Mouse (Mus musculus) midbrain, embryonic 11.5 days (tissue): ENCODE data around the gene Zbtb4. TPM values are rescaled to one million over a fixed set of nuclear protein-coding genes. Genes with fewer than 3 reads are reported as not detected.

Source experiments
- ATAC-seq: fragments of 200-750 bp; cut with Nextera tagmentation; 2 replicates; pipeline ENCODE4 v1.8.0; 2017; ENCODE audit warnings: moderate TSS enrichment, moderate library complexity; ENCODE audit not compliant: low FRiP score
- DNase-seq: peaks from one replicate; pipeline ENCODE4 v3.0.0; 2015; ENCODE audit warnings: low spot score; ENCODE audit errors: missing footprints
- H3K27ac ChIP-seq: fragments of 300-500 bp; sonication (generic); 2 replicates; pipeline ENCODE4 v1.5.1; 2014; ENCODE audit warnings: low read depth, low read length
- H3K27me3 ChIP-seq: fragments of 300-500 bp; sonication (generic); 2 replicates; pipeline ENCODE4 v1.6.1; 2014; ENCODE audit warnings: mild to moderate bottlenecking, low read length, moderate library complexity, mixed read lengths; ENCODE audit not compliant: control insufficient read depth, insufficient read depth
- H3K36me3 ChIP-seq: fragments of 300-500 bp; sonication (generic); 2 replicates; pipeline ENCODE4 v1.6.1; 2014; ENCODE audit warnings: mild to moderate bottlenecking, low read length, moderate library complexity, mixed read lengths; ENCODE audit not compliant: control insufficient read depth, insufficient read depth
- H3K4me1 ChIP-seq: fragments of 300-500 bp; sonication (generic); 2 replicates; pipeline ENCODE4 v1.6.1; 2014; ENCODE audit warnings: low read length; ENCODE audit not compliant: control insufficient read depth, insufficient read depth
- H3K4me2 ChIP-seq: fragments of 300-500 bp; sonication (generic); 2 replicates; pipeline ENCODE4 v1.6.1; 2014; ENCODE audit warnings: mild to moderate bottlenecking, moderate library complexity
- H3K4me3 ChIP-seq: fragments of 300-500 bp; sonication (generic); 2 replicates; pipeline ENCODE4 v1.5.1; 2014; ENCODE audit warnings: low read depth, low read length
- H3K9ac ChIP-seq: fragments of 300-500 bp; sonication (generic); 2 replicates; pipeline ENCODE4 v1.6.1; 2014; ENCODE audit warnings: low read length
- H3K9me3 ChIP-seq: fragments of 300-500 bp; sonication (generic); 2 replicates; pipeline ENCODE4 v1.6.1; 2016; ENCODE audit warnings: low read length; ENCODE audit not compliant: control insufficient read depth
- WGBS: fragments of 180-500 bp; shearing (Covaris S2); extraction: QIAGEN DNeasy Blood & Tissue Kit; methylation state at CpG from one replicate; pipeline ENCODE4 v1.1.7; 2014; 5-methylcytosine and 5-hydroxymethylcytosine counted together
- polyA plus RNA-seq: library from polyadenylated mRNA; unstranded; fragments of >200 nt; fragmentation: Nextera tagmentation; extraction: Ambion mirVana; gene quantifications from 2 replicates; pipeline ENCODE4 v1.2.1, GENCODE M21; 2014

Zbtb4 gene
- 0.90 and 0.91 TPM in 2 replicates for polyA plus RNA-seq

GRCm38 (mm10) chr11:69765221-69766125 is at the start of gene Zbtb4:
Gene Zbtb4, plus strand, starts transcription at chr11:69765912.
- Histone ChIP-seq H3K27ac (peak within 1 kb of the TSS; percentile 35; the same call in 1 of the 2 replicates), H3K4me1 (peaks cover 9% of the 10 kb centered on the region), H3K27me3 (no peaks in the 10 kb centered on the region), H3K36me3 (no peaks in the 10 kb centered on the region), H3K9me3 (no peaks in the 10 kb centered on the region), H3K4me2 (peak within 1 kb of the TSS; percentile 85), H3K4me3 (peak within 1 kb of the TSS; percentile 75), H3K9ac (peak within 1 kb of the TSS; percentile 89)
- WGBS: 31% methylated on average over 31 of the region's 55 CpGs
- ATAC-seq (peak; percentile 79), DNase-seq (peak; percentile 89)

DNA sequence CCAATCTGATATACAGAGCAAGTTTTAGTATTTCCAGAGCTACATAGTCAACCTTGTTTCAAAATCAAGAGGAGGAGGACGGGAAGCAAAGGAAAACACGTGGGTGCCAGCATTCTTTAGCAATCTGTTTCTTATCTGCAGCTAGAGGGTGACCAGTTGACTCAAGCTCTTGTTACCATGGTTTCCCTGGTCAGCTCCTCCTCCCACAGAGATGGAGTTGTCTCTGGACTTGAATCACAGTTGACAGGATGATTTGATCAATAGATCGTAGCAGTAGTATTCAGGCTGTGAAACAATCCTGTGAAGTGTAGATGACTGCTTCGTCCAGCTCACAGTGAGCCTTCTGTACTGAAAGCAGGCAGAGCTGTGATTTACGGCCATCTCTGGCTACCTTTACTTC is 49.8 kb upstream of the Zbtb4 start:
- no peaks in the 10 kb centered on the region for H3K4me1 ChIP-seq
- no peaks in the 10 kb centered on the region for H3K36me3 ChIP-seq
- WGBS: 35% methylated on average over 5 of the region's 5 CpGs
- no peak overlapping the region for H3K27ac ChIP-seq
- no peaks in the 10 kb centered on the region for H3K27me3 ChIP-seq
- no peak overlapping the region for H3K9ac ChIP-seq
- H3K9me3 ChIP-seq: no peaks in the 10 kb centered on the region
- DNase-seq: peak; percentile 83
- no peak overlapping the region for H3K4me2 ChIP-seq
- H3K4me3 ChIP-seq: no peak overlapping the region
- no peak for ATAC-seq

GRCm38 (mm10) chr11:69716953-69717352 is 48.8 kb upstream of the Zbtb4 start:
- Histone ChIP-seq H3K4me3 (no peak overlapping the region), H3K4me2 (no peak overlapping the region), H3K27ac (no peak overlapping the region), H3K9ac (no peak overlapping the region), H3K4me1 (no peaks in the 10 kb centered on the region), H3K9me3 (no peaks in the 10 kb centered on the region), H3K27me3 (no peaks in the 10 kb centered on the region), H3K36me3 (no peaks in the 10 kb centered on the region)
- no peak for ATAC-seq
- 68% methylated on average over 4 of the region's 4 CpGs for WGBS
- DNase-seq: peak; percentile 64

- Histone ChIP-seq H3K36me3 (no peaks in the 10 kb centered on the region), H3K4me2 (no peak overlapping the region), H3K27me3 (no peaks in the 10 kb centered on the region), H3K4me3 (no peak overlapping the region), H3K9me3 (no peaks in the 10 kb centered on the region), H3K27ac (no peak overlapping the region), H3K9ac (no peak overlapping the region), H3K4me1 (no peaks in the 10 kb centered on the region)
- ATAC-seq (no peak), DNase-seq (no peak)
- WGBS: 36% methylated on average over 15 of the region's 15 CpGs
Observed at GRCm38 (mm10) chr11:69718661-69719060, 47.1 kb upstream of the Zbtb4 start.

GRCm38 (mm10) chr11:69719423-69719822 is 46.3 kb upstream of the Zbtb4 start:
- 72% methylated on average over 6 of the region's 6 CpGs for WGBS
- DNase-seq: no peak

DNA sequence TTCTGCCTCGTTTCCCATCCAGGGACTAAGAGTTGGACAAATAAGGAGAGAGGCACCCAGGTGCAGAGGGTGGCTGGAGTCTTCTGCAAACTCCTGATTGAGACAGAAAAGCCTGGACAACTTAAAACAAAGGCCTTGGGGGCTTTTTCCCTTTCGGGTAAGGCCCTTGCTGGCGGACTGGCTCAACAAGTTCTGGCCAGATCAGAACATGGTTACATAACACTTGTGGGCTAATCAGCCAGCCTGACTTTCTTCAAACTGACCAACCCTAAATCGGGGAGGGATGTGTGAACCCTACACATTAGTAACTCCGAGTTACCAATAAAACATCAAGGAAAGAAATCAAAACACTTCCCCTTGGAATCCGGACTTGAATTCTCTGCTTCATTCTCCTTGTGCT is 44.9 kb upstream of the Zbtb4 start:
- H3K4me1 ChIP-seq: no peaks in the 10 kb centered on the region
- no peak for ATAC-seq
- H3K9me3 ChIP-seq: no peaks in the 10 kb centered on the region
- no peak overlapping the region for H3K9ac ChIP-seq
- no peak overlapping the region for H3K4me2 ChIP-seq
- no peaks in the 10 kb centered on the region for H3K36me3 ChIP-seq
- H3K27ac ChIP-seq: no peak overlapping the region
- no peak for DNase-seq
- H3K4me3 ChIP-seq: no peak overlapping the region
- 80% methylated on average over 6 of the region's 6 CpGs for WGBS
- H3K27me3 ChIP-seq: no peaks in the 10 kb centered on the region

More at GRCm38 (mm10) chr11:69719423-69719822, 46.3 kb upstream of the Zbtb4 start:
- no peaks in the 10 kb centered on the region for H3K9me3 ChIP-seq
- H3K4me2 ChIP-seq: no peak overlapping the region
- ATAC-seq: no peak
- H3K36me3 ChIP-seq: no peaks in the 10 kb centered on the region
- no peak overlapping the region for H3K9ac ChIP-seq
- no peak overlapping the region for H3K27ac ChIP-seq
- no peak overlapping the region for H3K4me3 ChIP-seq
- no peaks in the 10 kb centered on the region for H3K27me3 ChIP-seq
- no peaks in the 10 kb centered on the region for H3K4me1 ChIP-seq

- no peak overlapping the region for H3K4me3 ChIP-seq
- WGBS: 47% methylated on average over 2 of the region's 2 CpGs
- H3K27ac ChIP-seq: no peak overlapping the region
- H3K36me3 ChIP-seq: no peaks in the 10 kb centered on the region
- no peak overlapping the region for H3K4me2 ChIP-seq
- no peaks in the 10 kb centered on the region for H3K9me3 ChIP-seq
- H3K9ac ChIP-seq: no peak overlapping the region
- H3K27me3 ChIP-seq: no peaks in the 10 kb centered on the region
- no peaks in the 10 kb centered on the region for H3K4me1 ChIP-seq
- ATAC-seq: no peak
- DNase-seq: no peak
Observed at GRCm38 (mm10) chr11:69723074-69723473, 42.6 kb upstream of the Zbtb4 start.

DNA sequence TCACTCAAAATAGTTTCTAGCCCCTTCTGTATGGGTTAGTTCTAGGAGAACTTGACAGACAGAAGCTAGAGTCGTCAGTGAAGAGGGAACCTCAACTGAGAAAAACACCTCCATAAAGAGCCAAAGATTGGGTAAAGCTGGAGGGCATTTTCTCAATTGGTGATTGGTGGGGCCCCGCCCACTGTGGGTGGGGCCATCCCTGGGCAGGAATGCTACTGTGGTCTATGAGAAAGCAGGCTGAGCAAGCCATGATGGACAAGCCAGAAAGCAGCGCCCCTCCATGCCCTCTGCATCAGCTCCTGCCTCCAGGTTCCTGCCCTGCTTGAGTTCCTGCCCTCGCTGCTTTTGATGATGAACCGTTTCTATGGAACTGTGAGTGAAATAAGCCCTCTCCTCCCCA is 39.8 kb upstream of the Zbtb4 start:
- Histone ChIP-seq H3K9me3 (no peaks in the 10 kb centered on the region; the same call in 1 of the 2 replicates), H3K4me2 (no peak overlapping the region), H3K27me3 (no peaks in the 10 kb centered on the region), H3K4me3 (no peak overlapping the region), H3K4me1 (no peaks in the 10 kb centered on the region), H3K36me3 (no peaks in the 10 kb centered on the region), H3K27ac (no peak overlapping the region), H3K9ac (no peak overlapping the region)
- ATAC-seq (no peak), DNase-seq (no peak)
- WGBS: 45% methylated on average over 5 of the region's 5 CpGs

- no peaks in the 10 kb centered on the region for H3K27me3 ChIP-seq
- H3K4me2 ChIP-seq: no peak overlapping the region
- no peaks in the 10 kb centered on the region for H3K4me1 ChIP-seq
- no peak overlapping the region for H3K9ac ChIP-seq
- H3K36me3 ChIP-seq: peaks cover 1% of the 10 kb centered on the region; the same call in 1 of the 2 replicates
- no peak overlapping the region for H3K27ac ChIP-seq
- ATAC-seq: no peak
- H3K9me3 ChIP-seq: no peaks in the 10 kb centered on the region; the same call in 1 of the 2 replicates
- no peak overlapping the region for H3K4me3 ChIP-seq
- DNase-seq: no peak
- 20% methylated on average over 3 of the region's 3 CpGs for WGBS
Observed at GRCm38 (mm10) chr11:69729063-69729462, 36.6 kb upstream of the Zbtb4 start.
